Mouse (Mus musculus): ENCODE data around the gene Styxl1. TPM values are rescaled to one million over a fixed set of nuclear protein-coding genes. Genes with fewer than 3 reads are reported as not detected.

The Styxl1 gene
- polyA plus RNA-seq, 1 experiment from 2014 or later, result 0.42 TPM

DNA sequence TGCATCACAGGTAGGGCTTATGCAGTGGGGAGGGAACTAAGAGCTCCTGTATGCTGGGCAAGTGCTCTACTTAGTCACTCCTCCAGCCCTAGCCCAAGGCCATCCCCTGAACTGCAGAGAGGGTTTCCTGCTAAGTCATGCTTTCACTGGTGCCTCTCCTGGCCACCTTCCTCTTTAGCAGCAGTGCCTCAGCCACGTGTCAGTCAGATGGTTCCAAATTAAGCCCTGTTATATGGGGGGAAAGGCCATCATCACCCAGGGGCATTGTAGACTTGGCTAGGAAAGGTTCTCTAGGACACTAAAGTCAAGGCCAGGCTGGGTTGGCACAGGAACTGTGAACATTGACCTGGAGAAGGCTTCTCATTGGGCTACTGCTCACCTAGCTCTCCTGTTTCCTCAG is 70.3 kb downstream of the Styxl1 start:
- no peak for ATAC-seq (ENCODE audit: insufficient number of reproducible peaks, insufficient read depth, low FRiP score, low read depth)
- no peak overlapping the region for H3K4me2 ChIP-seq (ENCODE audit: low read length)
- H3K27me3 ChIP-seq (ENCODE audit: control insufficient read depth, insufficient read depth, low read length), result no peaks in the 10 kb centered on the region
- H3K36me3 ChIP-seq (ENCODE audit: control insufficient read depth, insufficient read depth, low read length), result peaks cover 11% of the 10 kb centered on the region
- H3K4me3 ChIP-seq (ENCODE audit: control insufficient read depth in 1 of 2, insufficient read depth in 1 of 2, low read depth in 1 of 2, low read length in 2 of 2), result no peak overlapping the region
- no peaks in the 10 kb centered on the region for H3K9me3 ChIP-seq (ENCODE audit: control insufficient read depth, low read length)
- WGBS, result 41% methylated on average over 1 of the region's 1 CpGs
- H3K27ac ChIP-seq (replicated peaks in 1 of 2; ENCODE audit: control insufficient read depth in 1 of 2, insufficient read depth in 1 of 2, low read depth in 2 of 2, low read length in 2 of 2), result no peak overlapping the region
- no peak overlapping the region for H3K9ac ChIP-seq (ENCODE audit: low read length)
- H3K4me1 ChIP-seq (ENCODE audit: control insufficient read depth in 2 of 2, insufficient read depth in 2 of 2, low read length in 2 of 2), result peaks cover 11 to 16% of the 10 kb centered on the region in 2 experiments

GRCm38 (mm10) chr5:135707039-135707438 is 71.1 kb downstream of the Styxl1 start:
- H3K9me3 ChIP-seq (ENCODE audit: control insufficient read depth, low read length), result no peaks in the 10 kb centered on the region
- peaks cover 11% of the 10 kb centered on the region for H3K36me3 ChIP-seq (ENCODE audit: control insufficient read depth, insufficient read depth, low read length)
- no peak overlapping the region for H3K27ac ChIP-seq (replicated peaks in 1 of 2; ENCODE audit: control insufficient read depth in 1 of 2, insufficient read depth in 1 of 2, low read depth in 2 of 2, low read length in 2 of 2)
- H3K4me1 ChIP-seq (ENCODE audit: control insufficient read depth in 2 of 2, insufficient read depth in 2 of 2, low read length in 2 of 2), result peaks cover 11 to 18% of the 10 kb centered on the region in 2 experiments
- no peak overlapping the region for H3K4me3 ChIP-seq (ENCODE audit: control insufficient read depth in 1 of 2, insufficient read depth in 1 of 2, low read depth in 1 of 2, low read length in 2 of 2)
- no peak overlapping the region for H3K4me2 ChIP-seq (ENCODE audit: low read length)
- no peaks in the 10 kb centered on the region for H3K27me3 ChIP-seq (ENCODE audit: control insufficient read depth, insufficient read depth, low read length)
- WGBS, result 92% methylated on average over 13 of the region's 13 CpGs
- no peak for ATAC-seq (ENCODE audit: insufficient number of reproducible peaks, insufficient read depth, low FRiP score, low read depth)
- H3K9ac ChIP-seq (ENCODE audit: low read length), result no peak overlapping the region

- H3K27me3 ChIP-seq (ENCODE audit: control insufficient read depth, insufficient read depth, low read length), result no peaks in the 10 kb centered on the region
- no peak overlapping the region for H3K4me3 ChIP-seq (ENCODE audit: control insufficient read depth in 1 of 2, insufficient read depth in 1 of 2, low read depth in 1 of 2, low read length in 2 of 2)
- no peak overlapping the region for H3K9ac ChIP-seq (ENCODE audit: low read length)
- 87% methylated on average over 4 of the region's 4 CpGs for WGBS
- H3K4me1 ChIP-seq (ENCODE audit: control insufficient read depth in 2 of 2, insufficient read depth in 2 of 2, low read length in 2 of 2), result peaks cover 14 to 31% of the 10 kb centered on the region in 2 experiments
- H3K36me3 ChIP-seq (ENCODE audit: control insufficient read depth, insufficient read depth, low read length), result peaks cover 15% of the 10 kb centered on the region
- no peak overlapping the region for H3K4me2 ChIP-seq (ENCODE audit: low read length)
- ATAC-seq (ENCODE audit: insufficient number of reproducible peaks, insufficient read depth, low FRiP score, low read depth), result no peak
- no peaks in the 10 kb centered on the region for H3K9me3 ChIP-seq (ENCODE audit: control insufficient read depth, low read length)
- H3K27ac ChIP-seq (replicated peaks in 1 of 2; ENCODE audit: control insufficient read depth in 1 of 2, insufficient read depth in 1 of 2, low read depth in 2 of 2, low read length in 2 of 2), result no peak overlapping the region
Measured at GRCm38 (mm10) chr5:135705383-135705782, 72.8 kb downstream of the Styxl1 start.

DNA sequence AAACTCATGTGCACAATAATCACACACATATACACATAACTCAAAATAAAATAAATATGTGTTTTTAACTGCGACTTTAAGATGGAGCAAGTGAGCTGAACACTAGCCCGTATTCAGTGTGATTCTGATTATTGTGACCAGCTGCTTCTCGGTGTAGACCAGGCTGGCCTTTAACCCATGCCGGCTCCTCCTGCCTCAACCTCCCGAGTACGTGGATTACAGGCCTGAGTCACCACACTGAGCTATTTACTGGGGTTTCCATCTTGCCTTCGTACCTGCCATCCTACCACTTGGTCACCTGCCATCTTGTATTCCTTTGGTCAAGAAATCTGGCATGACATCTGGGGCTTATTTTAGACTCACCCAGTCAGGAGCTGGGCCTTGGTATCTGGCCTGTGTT is 74.8 kb downstream of the Styxl1 start:
- H3K27ac ChIP-seq (replicated peaks in 1 of 2; ENCODE audit: control insufficient read depth in 1 of 2, insufficient read depth in 1 of 2, low read depth in 2 of 2, low read length in 2 of 2), result peak overlapping the region in 1 of 2 experiments; percentile 76; a peak in 1 of 4 replicates
- no peak overlapping the region for H3K4me3 ChIP-seq (ENCODE audit: control insufficient read depth in 1 of 2, insufficient read depth in 1 of 2, low read depth in 1 of 2, low read length in 2 of 2)
- no peak overlapping the region for H3K4me2 ChIP-seq (ENCODE audit: low read length)
- peaks cover 14 to 31% of the 10 kb centered on the region in 2 experiments for H3K4me1 ChIP-seq (ENCODE audit: control insufficient read depth in 2 of 2, insufficient read depth in 2 of 2, low read length in 2 of 2)
- peaks cover 18% of the 10 kb centered on the region; the same call in 1 of the 2 replicates for H3K36me3 ChIP-seq (ENCODE audit: control insufficient read depth, insufficient read depth, low read length)
- no peak for ATAC-seq (ENCODE audit: insufficient number of reproducible peaks, insufficient read depth, low FRiP score, low read depth)
- no peak overlapping the region for H3K9ac ChIP-seq (ENCODE audit: low read length)
- H3K9me3 ChIP-seq (ENCODE audit: control insufficient read depth, low read length), result no peaks in the 10 kb centered on the region
- no peaks in the 10 kb centered on the region for H3K27me3 ChIP-seq (ENCODE audit: control insufficient read depth, insufficient read depth, low read length)
- 93% methylated on average over 7 of the region's 7 CpGs for WGBS

GRCm38 (mm10) chr5:135702682-135703192 is 75.4 kb downstream of the Styxl1 start:
- H3K4me3 ChIP-seq (ENCODE audit: control insufficient read depth in 1 of 2, insufficient read depth in 1 of 2, low read depth in 1 of 2, low read length in 2 of 2), result no peak overlapping the region
- H3K9me3 ChIP-seq (ENCODE audit: control insufficient read depth, low read length), result no peaks in the 10 kb centered on the region
- H3K27ac ChIP-seq (replicated peaks in 1 of 2; ENCODE audit: control insufficient read depth in 1 of 2, insufficient read depth in 1 of 2, low read depth in 2 of 2, low read length in 2 of 2), result peak overlapping the region; percentile 28 to 76
- H3K4me2 ChIP-seq (ENCODE audit: low read length), result peak overlapping the region; percentile 27; the same call in 1 of the 2 replicates
- H3K4me1 ChIP-seq (ENCODE audit: control insufficient read depth in 2 of 2, insufficient read depth in 2 of 2, low read length in 2 of 2), result peaks cover 14 to 28% of the 10 kb centered on the region in 2 experiments
- ATAC-seq (ENCODE audit: insufficient number of reproducible peaks, insufficient read depth, low FRiP score, low read depth), result no peak
- H3K9ac ChIP-seq (ENCODE audit: low read length), result peak overlapping the region; percentile 35; the same call in 1 of the 2 replicates
- H3K27me3 ChIP-seq (ENCODE audit: control insufficient read depth, insufficient read depth, low read length), result no peaks in the 10 kb centered on the region
- WGBS, result 45% methylated on average over 15 of the region's 15 CpGs
- peaks cover 16% of the 10 kb centered on the region; the same call in 1 of the 2 replicates for H3K36me3 ChIP-seq (ENCODE audit: control insufficient read depth, insufficient read depth, low read length)

DNA sequence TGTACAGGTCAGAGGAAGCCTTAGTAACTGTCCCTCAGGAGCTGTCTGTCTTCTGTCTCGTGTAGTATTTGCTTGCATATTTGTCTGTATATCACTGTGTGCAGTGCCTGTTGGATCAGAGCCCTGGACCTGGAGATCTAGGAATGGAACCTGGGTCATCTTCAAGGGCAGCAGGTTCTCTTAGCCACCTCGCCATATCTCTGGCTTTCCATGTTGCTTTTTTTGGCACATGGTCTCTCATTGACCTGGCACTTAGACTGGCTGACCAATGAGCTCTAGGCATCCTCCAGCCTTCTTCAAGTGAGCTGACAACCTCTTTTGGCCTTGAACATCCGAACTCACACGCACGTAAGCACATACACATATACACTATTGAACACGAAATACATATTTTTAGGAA is 76.0 kb downstream of the Styxl1 start:
- Histone ChIP-seq H3K4me1 (ENCODE audit: control insufficient read depth in 2 of 2, insufficient read depth in 2 of 2, low read length in 2 of 2) (peaks cover 14 to 32% of the 10 kb centered on the region in 2 experiments), H3K27ac (replicated peaks in 1 of 2; ENCODE audit: control insufficient read depth in 1 of 2, insufficient read depth in 1 of 2, low read depth in 2 of 2, low read length in 2 of 2) (peak overlapping the region; percentile 28 to 76), H3K4me3 (ENCODE audit: control insufficient read depth in 1 of 2, insufficient read depth in 1 of 2, low read depth in 1 of 2, low read length in 2 of 2) (no peak overlapping the region), H3K4me2 (ENCODE audit: low read length) (peak overlapping the region; percentile 27; the same call in 1 of the 2 replicates), H3K27me3 (ENCODE audit: control insufficient read depth, insufficient read depth, low read length) (no peaks in the 10 kb centered on the region), H3K36me3 (ENCODE audit: control insufficient read depth, insufficient read depth, low read length) (peaks cover 16% of the 10 kb centered on the region; the same call in 1 of the 2 replicates), H3K9me3 (ENCODE audit: control insufficient read depth, low read length) (no peaks in the 10 kb centered on the region), H3K9ac (ENCODE audit: low read length) (no peak overlapping the region)
- 34% methylated on average over 6 of the region's 6 CpGs for WGBS
- ATAC-seq (ENCODE audit: insufficient number of reproducible peaks, insufficient read depth, low FRiP score, low read depth), result peak; percentile 47; the same call in 1 of the 2 replicates

DNA sequence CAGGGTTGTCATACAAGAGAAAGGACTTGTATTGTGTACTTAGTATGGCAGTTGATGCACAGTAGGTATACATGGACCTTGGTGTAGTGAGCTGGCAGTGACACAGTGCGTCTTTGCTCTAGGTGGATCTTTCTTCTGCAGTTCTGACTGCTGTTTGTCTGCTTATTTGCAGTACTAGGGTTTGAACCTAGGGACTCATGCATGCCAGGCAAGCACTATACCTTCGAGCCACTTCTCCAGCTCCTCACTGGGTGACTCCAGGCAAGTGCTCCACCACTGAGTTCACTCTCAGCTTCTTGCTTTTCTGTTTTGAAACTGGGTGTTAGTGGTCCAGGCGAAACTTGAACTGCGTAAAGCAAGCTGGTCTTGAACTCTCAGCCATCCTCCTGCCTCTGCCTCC is 76.6 kb downstream of the Styxl1 start:
- no peak overlapping the region for H3K9ac ChIP-seq (ENCODE audit: low read length)
- peaks cover 11% of the 10 kb centered on the region; the same call in 1 of the 2 replicates for H3K36me3 ChIP-seq (ENCODE audit: control insufficient read depth, insufficient read depth, low read length)
- no peak overlapping the region for H3K4me2 ChIP-seq (ENCODE audit: low read length)
- H3K27ac ChIP-seq (replicated peaks in 1 of 2; ENCODE audit: control insufficient read depth in 1 of 2, insufficient read depth in 1 of 2, low read depth in 2 of 2, low read length in 2 of 2), result peak overlapping the region; percentile 28 to 76; a peak in 3 of 4 replicates
- WGBS, result 97% methylated on average over 4 of the region's 4 CpGs
- no peaks in the 10 kb centered on the region for H3K9me3 ChIP-seq (ENCODE audit: control insufficient read depth, low read length)
- ATAC-seq (ENCODE audit: insufficient number of reproducible peaks, insufficient read depth, low FRiP score, low read depth), result no peak
- no peak overlapping the region for H3K4me3 ChIP-seq (ENCODE audit: control insufficient read depth in 1 of 2, insufficient read depth in 1 of 2, low read depth in 1 of 2, low read length in 2 of 2)
- H3K27me3 ChIP-seq (ENCODE audit: control insufficient read depth, insufficient read depth, low read length), result no peaks in the 10 kb centered on the region
- peaks cover 14 to 32% of the 10 kb centered on the region in 2 experiments for H3K4me1 ChIP-seq (ENCODE audit: control insufficient read depth in 2 of 2, insufficient read depth in 2 of 2, low read length in 2 of 2)

- Histone ChIP-seq H3K27ac (replicated peaks in 1 of 2; ENCODE audit: control insufficient read depth in 1 of 2, insufficient read depth in 1 of 2, low read depth in 2 of 2, low read length in 2 of 2) (no peak overlapping the region), H3K9ac (ENCODE audit: low read length) (no peak overlapping the region)
- WGBS, result 25% methylated on average over 5 of the region's 5 CpGs
Measured at GRCm38 (mm10) chr5:135697711-135698111, 80.5 kb downstream of the Styxl1 start.

More at GRCm38 (mm10) chr5:135697711-135698111, 80.5 kb downstream of the Styxl1 start:
- Histone ChIP-seq H3K4me2 (ENCODE audit: low read length) (no peak overlapping the region), H3K4me3 (ENCODE audit: control insufficient read depth in 1 of 2, insufficient read depth in 1 of 2, low read depth in 1 of 2, low read length in 2 of 2) (no peak overlapping the region), H3K4me1 (ENCODE audit: control insufficient read depth in 2 of 2, insufficient read depth in 2 of 2, low read length in 2 of 2) (peaks cover 9 to 26% of the 10 kb centered on the region in 2 experiments), H3K9me3 (ENCODE audit: control insufficient read depth, low read length) (no peaks in the 10 kb centered on the region), H3K27me3 (ENCODE audit: control insufficient read depth, insufficient read depth, low read length) (no peaks in the 10 kb centered on the region), H3K36me3 (ENCODE audit: control insufficient read depth, insufficient read depth, low read length) (0 out of 2 replicates have a peak, but pooled peaks cover 10% of the 10 kb centered on the region)
- ATAC-seq (ENCODE audit: insufficient number of reproducible peaks, insufficient read depth, low FRiP score, low read depth), result no peak

Measured in heart, embryonic 14.5 days (tissue).